Mouse (Mus musculus) embryonic fibroblast, embryonic 13.5 days (primary cell): ENCODE measurements around the gene Mcts2.

Source experiments
- CTCF ChIP-seq: IDR thresholded peaks from 2 replicates; pipeline ENCODE4 v1.5.1; 2011; ENCODE audit warnings: mild to moderate bottlenecking, control low read depth, low read length, moderate library complexity, borderline replicate concordance; ENCODE audit not compliant: insufficient read depth
- POLR2A ChIP-seq: IDR thresholded peaks from 2 replicates; pipeline ENCODE4 v1.6.1; 2011; ENCODE audit warnings: low read depth, mild to moderate bottlenecking, control low read depth, low read length, moderate library complexity

- TF ChIP-seq POLR2A (no peak), CTCF (no peak)
Observed at GRCm38 (mm10) chr2:152653874-152654715, 32.7 kb upstream of the Mcts2 start.
